Mouse (Mus musculus) heart, postnatal 0 days (tissue): ENCODE data around the gene Cyb561d1.

ENCODE experiments used
- CTCF ChIP-seq: IDR thresholded peaks from 2 replicates; pipeline ENCODE4 v1.5.1; 2016; ENCODE audit warnings: antibody characterized with exemption, control low read depth, low read depth
- EP300 ChIP-seq: IDR thresholded peaks from 2 replicates; pipeline ENCODE4 v1.6.1; 2016; ENCODE audit warnings: antibody characterized with exemption, low read depth

DNA sequence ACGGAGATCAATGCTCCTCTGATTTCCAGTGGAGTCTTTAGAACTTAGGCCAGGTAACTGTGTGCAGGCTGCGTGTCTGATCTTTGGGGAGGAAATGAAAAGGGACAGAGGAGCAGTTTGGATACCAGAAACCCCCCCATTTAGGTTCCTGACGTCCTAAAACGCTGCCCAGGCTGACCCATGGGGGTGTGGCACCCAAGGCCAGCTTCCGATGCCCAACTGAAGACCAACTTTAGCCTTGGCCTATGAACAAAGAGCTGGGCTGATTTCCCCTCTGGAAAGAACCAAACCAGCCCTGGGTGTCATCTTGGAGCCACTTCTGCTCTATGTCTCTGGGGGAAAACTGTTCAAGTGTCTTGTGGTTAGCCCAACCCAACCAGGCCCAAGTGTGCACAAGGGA, 36.9 kb downstream of the Cyb561d1 start:
- no peak for TF ChIP-seq CTCF
- no peak for TF ChIP-seq EP300
